Mouse (Mus musculus): ENCODE measurements around the gene Ugt1a6b.

- TF ChIP-seq HCFC1 (IDR thresholded peaks at IDR 0.05; ENCODE audit: borderline replicate concordance, insufficient read depth, low read length) (no peak), CHD2 (IDR thresholded peaks at IDR 0.05; ENCODE audit: low read depth, low read length) (no peak)
These were observed 147.0 kb downstream of the Ugt1a6b start for GRCm38 (mm10) chr1:88250023-88250422.
